Mouse (Mus musculus): ENCODE measurements around the gene Olfr146. TPM values are rescaled to one million over a fixed set of nuclear protein-coding genes. Genes with fewer than 3 reads are reported as not detected.

Olfr146 gene
- polyA plus RNA-seq (2012; rRNA removed): not detected in 2 replicates

GRCm38 (mm10) chr9:39023277-39023676, at the start of gene Olfr146:
Olfr146 (minus strand) TSS chr9:39023377.

GRCm38 (mm10) chr9:39064851-39065250, 41.7 kb upstream of the Olfr146 start, which contains the start of gene Olfr937:
Olfr937 (minus strand) TSS chr9:39064951.

GRCm38 (mm10) chr9:38999583-38999982, 23.6 kb downstream of the Olfr146 start, which contains the start of gene Olfr935:
Olfr935 (minus strand) TSS chr9:38999683.

GRCm38 (mm10) chr9:38988215-38988614, 35.0 kb downstream of the Olfr146 start, which contains the start of gene Olfr934:
Olfr934 (minus strand) TSS chr9:38988315.

GRCm38 (mm10) chr9:38972013-38972412, 51.2 kb downstream of the Olfr146 start, which contains the start of gene Olfr933:
Olfr933 (plus strand) TSS chr9:38972313.

Other genes starting within 250 kb of the Olfr146 start
- not detected in 2 replicates for gene Olfr922, start 208.8 kb downstream of the Olfr146 start, polyA plus RNA-seq (2012; rRNA removed)
- gene Olfr923, start 196.8 kb downstream of the Olfr146 start, polyA plus RNA-seq (2012; rRNA removed): not detected in 2 replicates
- not detected in 2 replicates for gene Olfr924, start 178.9 kb downstream of the Olfr146 start, polyA plus RNA-seq (2012; rRNA removed)
- gene Olfr26, start 168.3 kb downstream of the Olfr146 start, polyA plus RNA-seq (2012; rRNA removed): not detected in 2 replicates
- not detected in 2 replicates for gene Olfr926, start 146.3 kb downstream of the Olfr146 start, polyA plus RNA-seq (2012; rRNA removed)
- not detected in 2 replicates for gene Olfr930, start 93.6 kb downstream of the Olfr146 start, polyA plus RNA-seq (2012; rRNA removed)
- gene Olfr933, start 51.1 kb downstream of the Olfr146 start, polyA plus RNA-seq (2012; rRNA removed): not detected in 2 replicates
- gene Olfr934, start 35.1 kb downstream of the Olfr146 start, polyA plus RNA-seq (2012; rRNA removed): not detected in 2 replicates
- not detected in 2 replicates for gene Olfr935, start 23.7 kb downstream of the Olfr146 start, polyA plus RNA-seq (2012; rRNA removed)
- not detected in 2 replicates for gene Olfr937, start 41.6 kb upstream of the Olfr146 start, polyA plus RNA-seq (2012; rRNA removed)
- not detected in 2 replicates for gene Olfr938, start 55.5 kb upstream of the Olfr146 start, polyA plus RNA-seq (2012; rRNA removed)
- not detected in 2 replicates for gene Olfr27, start 104.8 kb upstream of the Olfr146 start, polyA plus RNA-seq (2012; rRNA removed)
- not detected in 2 replicates for gene Olfr943, start 142.9 kb upstream of the Olfr146 start, polyA plus RNA-seq (2012; rRNA removed)
- not detected in 2 replicates for gene Olfr944, start 178.5 kb upstream of the Olfr146 start, polyA plus RNA-seq (2012; rRNA removed)
- not detected in 2 replicates for gene Olfr1537, start 226.6 kb upstream of the Olfr146 start, polyA plus RNA-seq (2012; rRNA removed)